Mouse (Mus musculus): ENCODE data around the gene Rabgap1. TPM values are rescaled to one million over a fixed set of nuclear protein-coding genes. Genes with fewer than 3 reads are reported as not detected.

The Rabgap1 gene
- total and polyA plus RNA-seq, 3 experiments: 10.5 to 49.8 (median 12.9) TPM

DNA sequence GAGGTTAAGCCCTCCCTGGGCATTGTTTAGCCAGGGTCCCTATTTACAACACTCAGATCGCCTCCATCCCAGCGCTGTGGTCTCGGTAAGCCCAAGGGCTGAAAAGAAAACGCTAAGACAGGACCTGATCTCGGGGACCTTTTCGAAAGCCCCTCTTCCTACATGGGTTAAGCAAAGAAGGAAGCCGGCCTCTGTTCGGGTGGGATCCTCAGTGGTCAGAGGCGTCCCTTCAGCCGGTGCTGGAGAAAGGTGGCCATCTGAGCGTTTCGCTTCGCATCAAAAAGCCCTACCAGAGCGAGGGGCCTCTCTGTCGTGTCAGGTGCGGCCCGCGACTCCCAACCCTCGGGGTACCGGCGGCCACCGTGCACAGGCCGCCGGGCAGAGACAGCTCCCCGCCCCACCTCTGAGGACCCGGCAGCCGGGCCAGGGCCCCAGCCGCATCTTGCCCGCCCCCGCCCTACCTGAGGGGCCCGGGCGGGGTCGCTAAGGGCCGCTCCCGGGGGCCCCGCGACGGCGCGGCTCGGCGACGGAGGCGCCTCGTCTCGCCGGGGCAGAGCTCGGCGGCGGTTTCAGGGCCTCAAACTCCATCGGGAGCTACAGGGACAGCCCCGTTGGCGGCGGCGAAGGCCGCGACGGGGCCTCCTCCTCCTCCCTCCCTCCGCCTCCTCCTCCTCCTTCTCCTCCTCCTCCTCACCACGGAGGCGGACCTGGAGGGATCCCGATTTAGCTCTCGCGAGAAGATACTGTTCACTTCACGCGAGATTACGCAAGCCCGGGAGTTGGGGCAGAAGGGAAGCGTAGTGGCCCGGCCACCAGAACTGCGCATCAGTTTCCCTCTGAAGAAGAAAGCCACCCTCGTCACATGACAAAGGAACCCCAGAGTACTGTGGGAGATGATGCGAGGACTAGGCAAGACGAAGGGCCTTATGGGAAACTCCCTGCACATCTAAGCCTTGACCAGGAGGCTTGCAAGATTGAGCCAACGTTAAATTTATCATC lies 20.5 kb upstream of the Rabgap1 start, which contains the start of gene Rc3h2 (continued):
- peak; percentile 71 for TF ChIP-seq TBP (IDR thresholded peaks at IDR 0.05; ENCODE audit: low read depth, low read length)

DNA sequence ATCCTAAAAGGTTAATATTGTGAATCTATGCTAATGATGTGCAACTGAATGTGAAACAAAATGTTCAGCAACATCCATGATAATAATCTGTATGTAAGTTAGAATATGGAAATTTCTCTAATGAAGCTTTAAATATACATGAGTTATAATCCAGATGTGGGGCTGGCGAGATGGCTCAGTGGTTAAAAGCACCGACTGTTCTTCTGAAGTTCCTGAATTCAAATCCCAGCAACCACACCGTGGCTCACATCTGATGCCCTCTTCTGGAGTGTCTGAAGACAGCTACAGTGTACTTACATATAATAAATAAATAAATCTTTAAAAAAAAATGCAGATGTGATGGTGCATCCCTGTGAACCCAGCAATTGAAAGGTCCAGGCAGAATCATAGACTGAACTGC lies 19.4 kb upstream of the Rabgap1 start:
- no peak overlapping the region; a peak in 1 of 4 replicates for H3K4me3 ChIP-seq (ENCODE audit: control insufficient read depth in 1 of 2, insufficient read depth in 1 of 2, low read depth in 2 of 2, low read length in 2 of 2)

GRCm38 (mm10) chr2:37430593-37431464 lies 12.2 kb upstream of the Rabgap1 start:
- H3K9ac ChIP-seq (ENCODE audit: control insufficient read depth, low read depth, low read length, poor library complexity, severe bottlenecking): peak overlapping the region; percentile 89
- H3K36me3 ChIP-seq (ENCODE audit: control insufficient read depth in 1 of 2, insufficient read depth in 2 of 2, low read length in 2 of 2): peaks cover 4 to 25% of the 10 kb centered on the region in 2 experiments
- DNase-seq (ENCODE audit: low read depth, low spot score): peak; percentile 94
- H3K4me3 ChIP-seq (ENCODE audit: control insufficient read depth in 1 of 2, insufficient read depth in 1 of 2, low read depth in 2 of 2, low read length in 2 of 2): peak overlapping the region; percentile 71 to 86
- H3K27me3 ChIP-seq (ENCODE audit: control insufficient read depth in 1 of 2, insufficient read depth in 2 of 2, low read length in 2 of 2): no peaks in the 10 kb centered on the region
- peaks cover 6 to 7% of the 10 kb centered on the region in 2 experiments; a peak in 3 of 4 replicates for H3K4me1 ChIP-seq (ENCODE audit: control insufficient read depth in 1 of 2, insufficient read depth in 2 of 2, low read length in 2 of 2)
- H3K9me3 ChIP-seq (replicated peaks; ENCODE audit: insufficient read depth, low read length): no peaks in the 10 kb centered on the region
- peaks cover 22% of the 10 kb centered on the region for H3K79me2 ChIP-seq (ENCODE audit: control insufficient read depth, insufficient read depth, low read length, poor library complexity)
- peak overlapping the region; percentile 93 for H3K27ac ChIP-seq (ENCODE audit: control insufficient read depth, low read depth, low read length)
- TF ChIP-seq BHLHE40 (IDR thresholded peaks at IDR 0.05; ENCODE audit: borderline replicate concordance, low read depth, low read length) (no peak; the same call in 1 of the 2 replicates), ZC3H11A (IDR thresholded peaks at IDR 0.05; ENCODE audit: low read depth, low read length) (no peak), JUND (IDR thresholded peaks at IDR 0.05; ENCODE audit: low read depth, low read length) (no peak), USF1 (IDR thresholded peaks at IDR 0.05; ENCODE audit: low read depth, low read length) (no peak), MYC (IDR thresholded peaks at IDR 0.05; ENCODE audit: low read depth, low read length) (0 out of 2 replicates have a peak, but pooled peaks have one; percentile 29), TBP (IDR thresholded peaks at IDR 0.05; ENCODE audit: low read depth, low read length) (peak; percentile 76), RAD21 (IDR thresholded peaks at IDR 0.05; ENCODE audit: low read depth, low read length) (no peak), SIN3A (IDR thresholded peaks at IDR 0.05; ENCODE audit: low read length) (peak; percentile 81), GATA1 (IDR thresholded peaks at IDR 0.05; ENCODE audit: low read depth, low read length) (no peak), USF2 (IDR thresholded peaks at IDR 0.05; ENCODE audit: borderline replicate concordance in 1 of 2, insufficient read depth in 1 of 2, low read depth in 1 of 2, low read length in 2 of 2) (no peak), MAZ (IDR thresholded peaks at IDR 0.05; ENCODE audit: low read depth, low read length) (peak; percentile 73; the same call in 1 of the 2 replicates), POLR2AphosphoS2 (IDR thresholded peaks at IDR 0.05; ENCODE audit: low read length) (peak; percentile 51), E2F4 (IDR thresholded peaks at IDR 0.05; ENCODE audit: borderline replicate concordance, low read depth, low read length) (no peak), ZNF384 (IDR thresholded peaks at IDR 0.05; ENCODE audit: low read depth, low read length) (no peak), TCF12 (IDR thresholded peaks at IDR 0.05; ENCODE audit: low read depth, low read length) (0 out of 2 replicates have a peak, but pooled peaks have one; percentile 22), EP300 (IDR thresholded peaks at IDR 0.05; ENCODE audit: low read depth in 1 of 2, low read length in 2 of 2) (peak in 1 of 2 experiments; percentile 29; a peak in 1 of 4 replicates), MAFK (IDR thresholded peaks at IDR 0.05; ENCODE audit: borderline replicate concordance, low read depth, low read length) (peak; percentile 81; the same call in 1 of the 2 replicates), MAX (IDR thresholded peaks at IDR 0.05; ENCODE audit: low read length) (peak; percentile 47; the same call in 1 of the 2 replicates), UBTF (IDR thresholded peaks at IDR 0.05; ENCODE audit: borderline replicate concordance, insufficient read depth, low read depth, low read length) (no peak), MYB (IDR thresholded peaks at IDR 0.05; ENCODE audit: low read depth, low read length) (no peak), TAL1 (IDR thresholded peaks at IDR 0.05; ENCODE audit: low read length) (no peak), RCOR1 (IDR thresholded peaks at IDR 0.05; ENCODE audit: low read depth, low read length) (peak; percentile 26; the same call in 1 of the 2 replicates)

More for the DNA sequence above, 19.4 kb upstream of the Rabgap1 start:
- Histone ChIP-seq H3K36me3 (ENCODE audit: control insufficient read depth in 1 of 2, insufficient read depth in 2 of 2, low read length in 2 of 2) (peaks cover 4 to 41% of the 10 kb centered on the region in 2 experiments), H3K9ac (ENCODE audit: control insufficient read depth, low read depth, low read length, poor library complexity, severe bottlenecking) (no peak overlapping the region), H3K27me3 (ENCODE audit: control insufficient read depth in 1 of 2, insufficient read depth in 2 of 2, low read length in 2 of 2) (no peaks in the 10 kb centered on the region), H3K27ac (ENCODE audit: control insufficient read depth, low read depth, low read length) (no peak overlapping the region), H3K4me1 (ENCODE audit: control insufficient read depth in 1 of 2, insufficient read depth in 2 of 2, low read length in 2 of 2) (peaks cover 5 to 6% of the 10 kb centered on the region in 2 experiments), H3K79me2 (ENCODE audit: control insufficient read depth, insufficient read depth, low read length, poor library complexity) (peaks cover 21% of the 10 kb centered on the region), H3K9me3 (replicated peaks; ENCODE audit: insufficient read depth, low read length) (no peaks in the 10 kb centered on the region)
- DNase-seq (ENCODE audit: low read depth, low spot score): peak; percentile 56
- TF ChIP-seq ETS1 (IDR thresholded peaks at IDR 0.05; ENCODE audit: low read depth, low read length): no peak
- no peak for TF ChIP-seq BHLHE40 (IDR thresholded peaks at IDR 0.05; ENCODE audit: borderline replicate concordance, low read depth, low read length)
- TF ChIP-seq E2F4 (IDR thresholded peaks at IDR 0.05; ENCODE audit: borderline replicate concordance, low read depth, low read length): no peak
- TF ChIP-seq MAZ (IDR thresholded peaks at IDR 0.05; ENCODE audit: low read depth, low read length): no peak

All from MEL (cell line).